Mouse (Mus musculus) mesoderm, embryonic 11.5 days (tissue): ENCODE data around the gene Il5.
"Not testable (repeated sequence)": the region's sequence is repeated elsewhere in the genome, so short reads cannot be mapped to it uniquely, and the experiment has no call there.

Experiments used
- DNase-seq: peaks from one replicate; pipeline ENCODE4 v3.0.0-alpha.2; 2012; ENCODE audit warnings: low read depth, low spot score

Gene Il5

GRCm38 (mm10) chr11:53742353-53742752 lies 21.8 kb downstream of the Il5 start:
- no peak for DNase-seq

- DNase-seq, result no peak
Observed at GRCm38 (mm10) chr11:53745260-53745659, 24.7 kb downstream of the Il5 start.

- no peak for DNase-seq
Observed at GRCm38 (mm10) chr11:53747985-53748384, 27.4 kb downstream of the Il5 start.

- no peak for DNase-seq
Observed at GRCm38 (mm10) chr11:53748614-53749013, 28.0 kb downstream of the Il5 start.

GRCm38 (mm10) chr11:53749306-53749705 lies 28.7 kb downstream of the Il5 start:
- no peak for DNase-seq

- no peak for DNase-seq
Observed at GRCm38 (mm10) chr11:53749716-53750352, 29.2 kb downstream of the Il5 start.

GRCm38 (mm10) chr11:53755011-53755595 lies 34.5 kb downstream of the Il5 start:
- no peak for DNase-seq

GRCm38 (mm10) chr11:53757612-53758011 lies 37.0 kb downstream of the Il5 start:
- no peak for DNase-seq

GRCm38 (mm10) chr11:53758033-53758432 lies 37.4 kb downstream of the Il5 start:
- DNase-seq, result not testable (repeated sequence)

GRCm38 (mm10) chr11:53758791-53759351 lies 38.3 kb downstream of the Il5 start:
- no peak for DNase-seq

- no peak for DNase-seq
Observed at GRCm38 (mm10) chr11:53759545-53760406, 39.2 kb downstream of the Il5 start.

GRCm38 (mm10) chr11:53761284-53761683 lies 40.7 kb downstream of the Il5 start:
- no peak for DNase-seq

- DNase-seq, result no peak
Observed at GRCm38 (mm10) chr11:53761822-53762221, 41.2 kb downstream of the Il5 start.

- DNase-seq, result no peak
Observed at GRCm38 (mm10) chr11:53762426-53762825, 41.8 kb downstream of the Il5 start.

- DNase-seq, result no peak
Observed at GRCm38 (mm10) chr11:53762827-53763495, 42.4 kb downstream of the Il5 start.

GRCm38 (mm10) chr11:53763496-53764140 lies 43.0 kb downstream of the Il5 start:
- DNase-seq, result peak; percentile 71

- DNase-seq, result no peak
Observed at GRCm38 (mm10) chr11:53764581-53764980, 44.0 kb downstream of the Il5 start.

- DNase-seq, result no peak
Observed at GRCm38 (mm10) chr11:53768422-53769184, 48.0 kb downstream of the Il5 start.

- DNase-seq, result no peak
Observed at GRCm38 (mm10) chr11:53769185-53769576, 48.6 kb downstream of the Il5 start.

GRCm38 (mm10) chr11:53769760-53770124 lies 49.1 kb downstream of the Il5 start, which contains the start of gene Irf1:
Gene Irf1, plus strand, starts transcription at chr11:53770014.
- peak; percentile 89 for DNase-seq
